Mouse (Mus musculus) MEL (cell line): Measurements from ENCODE around the gene Lin52. TPM values are rescaled to one million over a fixed set of nuclear protein-coding genes. Genes with fewer than 3 reads are reported as not detected.

Source experiments
- DNase-seq: peaks from one replicate; pipeline ENCODE4 v3.0.0; 2011; ENCODE audit warnings: low read depth, low spot score
- H3K27ac ChIP-seq: 2 replicates; pipeline ENCODE4 v1.5.1; 2012; ENCODE audit warnings: low read depth, mild to moderate bottlenecking, control low read depth, low read length, moderate library complexity; ENCODE audit not compliant: control insufficient read depth
- H3K27me3 ChIP-seq, 2 experiments: fragments of 150-350 bp in 1 of 2; sonication (generic) in 1 of 2; 2 replicates each; pipeline ENCODE4 v1.6.1; 2012; ENCODE audit warnings: low read length in 2 of 2, mild to moderate bottlenecking in 2 of 2, improper control_type of control experiment in 1 of 2, moderate library complexity in 1 of 2; ENCODE audit not compliant: insufficient read depth in 2 of 2, control insufficient read depth in 1 of 2
- H3K36me3 ChIP-seq, 2 experiments: 2 replicates each; pipeline ENCODE4 v1.6.1; 2012 to 2014; ENCODE audit warnings: low read length in 2 of 2, improper control_type of control experiment in 1 of 2, inconsistent platforms in 1 of 2, mild to moderate bottlenecking in 1 of 2; ENCODE audit not compliant: insufficient read depth in 2 of 2, control insufficient read depth in 1 of 2
- H3K4me1 ChIP-seq, 2 experiments: fragments of 150-350 bp in 1 of 2; sonication (generic) in 1 of 2; 2 replicates each; pipeline ENCODE4 v1.6.1; 2012; ENCODE audit warnings: low read length in 2 of 2, improper control_type of control experiment in 1 of 2, mild to moderate bottlenecking in 1 of 2; ENCODE audit not compliant: insufficient read depth in 2 of 2, control insufficient read depth in 1 of 2
- H3K4me3 ChIP-seq, 2 experiments: fragments of 150-350 bp in 1 of 2; sonication (generic) in 1 of 2; 2 replicates each; pipeline ENCODE4 v1.5.1; 2012; ENCODE audit warnings: low read depth in 2 of 2, low read length in 2 of 2, mild to moderate bottlenecking in 2 of 2, moderate library complexity in 2 of 2, control low read depth in 1 of 2, improper control_type of control experiment in 1 of 2; ENCODE audit not compliant: control insufficient read depth in 1 of 2, insufficient read depth in 1 of 2
- H3K79me2 ChIP-seq: 2 replicates; pipeline ENCODE4 v1.6.1; 2012; ENCODE audit warnings: mild to moderate bottlenecking, low read length, moderate library complexity; ENCODE audit not compliant: control insufficient read depth, poor library complexity, insufficient read depth
- H3K9ac ChIP-seq: 2 replicates; pipeline ENCODE4 v1.6.1; 2012; ENCODE audit warnings: low read depth, mild to moderate bottlenecking, control low read depth, low read length, moderate library complexity; ENCODE audit not compliant: control insufficient read depth, poor library complexity, severe bottlenecking
- H3K9me3 ChIP-seq: fragments of 150-350 bp; sonication (generic); replicated peaks from 2 replicates; pipeline ENCODE4 v1.6.1; 2012; ENCODE audit warnings: mild to moderate bottlenecking, low read length, improper control_type of control experiment, moderate library complexity; ENCODE audit not compliant: insufficient read depth
- BHLHE40 ChIP-seq: IDR thresholded peaks from 2 replicates; pipeline ENCODE4 v1.6.1; 2012; ENCODE audit warnings: low read depth, mild to moderate bottlenecking, inconsistent platforms, low read length, improper control_type of control experiment, borderline replicate concordance
- CHD1 ChIP-seq: IDR thresholded peaks from 2 replicates; pipeline ENCODE4 v1.6.1; 2012; ENCODE audit warnings: low read depth, mild to moderate bottlenecking, inconsistent platforms, low read length, improper control_type of control experiment
- E2F4 ChIP-seq: IDR thresholded peaks from 2 replicates; pipeline ENCODE4 v1.6.1; 2011; ENCODE audit warnings: low read depth, low read length, improper control_type of control experiment, borderline replicate concordance
- ELF1 ChIP-seq: IDR thresholded peaks from 2 replicates; pipeline ENCODE4 v1.6.1; 2014; ENCODE audit warnings: low read depth, mild to moderate bottlenecking, inconsistent platforms, low read length, improper control_type of control experiment, moderate library complexity
- EP300 ChIP-seq, 2 experiments: IDR thresholded peaks; 2 replicates each; pipeline ENCODE4 v1.6.1; 2011; ENCODE audit warnings: improper control_type of control experiment in 2 of 2, low read length in 2 of 2, low read depth in 1 of 2, mild to moderate bottlenecking in 1 of 2
- GABPA ChIP-seq: IDR thresholded peaks from 2 replicates; pipeline ENCODE4 v1.6.1; 2012; ENCODE audit warnings: low read depth, mild to moderate bottlenecking, inconsistent platforms, low read length, improper control_type of control experiment, moderate library complexity
- GATA1 ChIP-seq: IDR thresholded peaks from 2 replicates; pipeline ENCODE4 v1.6.1; 2011; ENCODE audit warnings: low read depth, low read length, improper control_type of control experiment
- MAFK ChIP-seq: IDR thresholded peaks from 2 replicates; pipeline ENCODE4 v1.6.1; 2011; ENCODE audit warnings: low read depth, mild to moderate bottlenecking, low read length, improper control_type of control experiment, borderline replicate concordance
- MAX ChIP-seq: IDR thresholded peaks from 2 replicates; pipeline ENCODE4 v1.6.1; 2011; ENCODE audit warnings: low read length, improper control_type of control experiment
- MAZ ChIP-seq: IDR thresholded peaks from 2 replicates; pipeline ENCODE4 v1.6.1; 2012; ENCODE audit warnings: low read depth, mild to moderate bottlenecking, inconsistent platforms, low read length, improper control_type of control experiment
- MEF2A ChIP-seq: IDR thresholded peaks from 2 replicates; pipeline ENCODE4 v1.6.1; 2014; ENCODE audit warnings: low read depth, mild to moderate bottlenecking, inconsistent platforms, low read length, improper control_type of control experiment; ENCODE audit not compliant: poor library complexity, insufficient replicate concordance, severe bottlenecking; ENCODE audit errors: extremely low read depth
- MXI1 ChIP-seq: IDR thresholded peaks from 2 replicates; pipeline ENCODE4 v1.6.1; 2011; ENCODE audit warnings: mild to moderate bottlenecking, low read depth, low read length, improper control_type of control experiment
- MYC ChIP-seq: IDR thresholded peaks from 2 replicates; pipeline ENCODE4 v1.6.1; 2011; ENCODE audit warnings: low read depth, mild to moderate bottlenecking, low read length, improper control_type of control experiment, moderate library complexity
- NELFE ChIP-seq: IDR thresholded peaks from 2 replicates; pipeline ENCODE4 v1.6.1; 2011; ENCODE audit warnings: low read depth, low read length, improper control_type of control experiment
- NRF1 ChIP-seq: IDR thresholded peaks from 2 replicates; pipeline ENCODE4 v1.6.1; 2014; ENCODE audit warnings: low read depth, mild to moderate bottlenecking, inconsistent platforms, low read length, improper control_type of control experiment, moderate library complexity; ENCODE audit not compliant: poor library complexity, insufficient read depth, severe bottlenecking
- POLR2A ChIP-seq, 2 experiments: IDR thresholded peaks; 2 replicates each; pipeline ENCODE4 v1.6.1; 2011 to 2012; ENCODE audit warnings: low read length in 2 of 2, mild to moderate bottlenecking in 2 of 2, control low read depth in 1 of 2, improper control_type of control experiment in 1 of 2, low read depth in 1 of 2, moderate library complexity in 1 of 2; ENCODE audit not compliant: control insufficient read depth in 1 of 2, insufficient read depth in 1 of 2, poor library complexity in 1 of 2
- RAD21 ChIP-seq: IDR thresholded peaks from 2 replicates; pipeline ENCODE4 v1.6.1; 2011; ENCODE audit warnings: mild to moderate bottlenecking, low read depth, low read length, improper control_type of control experiment
- USF1 ChIP-seq: IDR thresholded peaks from 2 replicates; pipeline ENCODE4 v1.6.1; 2014; ENCODE audit warnings: low read depth, mild to moderate bottlenecking, inconsistent platforms, low read length, improper control_type of control experiment, moderate library complexity
- USF2 ChIP-seq, 2 experiments: IDR thresholded peaks; 2 replicates each; pipeline ENCODE4 v1.6.1; 2011 to 2012; ENCODE audit warnings: improper control_type of control experiment in 2 of 2, low read length in 2 of 2, borderline replicate concordance in 1 of 2, inconsistent platforms in 1 of 2, low read depth in 1 of 2, mild to moderate bottlenecking in 1 of 2; ENCODE audit not compliant: insufficient read depth in 1 of 2
- ZMIZ1 ChIP-seq: IDR thresholded peaks from 2 replicates; pipeline ENCODE4 v1.6.1; 2012; ENCODE audit warnings: low read depth, mild to moderate bottlenecking, inconsistent platforms, low read length, improper control_type of control experiment, moderate library complexity
- polyA plus RNA-seq, 2 experiments: library from polyadenylated mRNA; stranded (reverse) in 1 of 2; unstranded in 1 of 2; fragments of >175 nt in 1 of 2; fragments of >200 nt in 1 of 2; gene quantifications; 2 replicates each; pipeline versions ENCODE4 v1.2.1 to v1.2.4; 2012; ENCODE audit warnings: low replicate concordance in 2 of 2, low read depth in 1 of 2; ENCODE audit not compliant: insufficient read length in 2 of 2, insufficient read depth in 1 of 2, missing spikeins in 1 of 2
- total RNA-seq: library from RNA; depleted of rRNA; stranded (reverse); fragments of 300-350 nt; gene quantifications from 2 replicates; pipeline ENCODE4 v1.2.3, GENCODE M21; 2012

Lin52 gene
- total and polyA plus RNA-seq, 3 experiments, result 6.7 to 7.7 TPM; not detected in 1

DNA sequence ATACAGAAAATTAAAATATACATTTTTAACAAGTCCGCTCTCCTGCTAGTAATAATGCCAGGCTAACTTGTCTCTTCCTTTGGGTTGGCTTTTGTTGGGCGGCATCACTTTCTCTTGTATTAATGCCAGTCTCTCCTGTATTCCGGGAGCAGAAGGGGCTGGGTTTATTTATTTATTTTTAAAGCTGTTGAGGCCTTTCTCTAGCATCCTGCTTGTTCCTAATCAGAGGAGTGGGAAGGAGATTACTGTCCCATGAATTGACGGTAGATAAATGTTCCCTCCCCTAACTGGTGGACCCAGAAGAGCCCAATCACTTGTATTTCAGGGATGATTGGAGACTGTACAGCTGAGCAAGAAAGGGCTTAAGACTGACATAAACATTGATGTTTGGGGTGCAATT lies 50.1 kb downstream of the Lin52 start:
- H3K79me2 ChIP-seq, result no peaks in the 10 kb centered on the region
- H3K27ac ChIP-seq, result no peak overlapping the region
- H3K27me3 ChIP-seq, result no peaks in the 10 kb centered on the region
- H3K4me1 ChIP-seq, result peaks cover 0 to 3% of the 10 kb centered on the region in 2 experiments; a peak in 3 of 4 replicates
- no peaks in the 10 kb centered on the region for H3K9me3 ChIP-seq
- no peak overlapping the region for H3K9ac ChIP-seq
- peaks cover 0 to 3% of the 10 kb centered on the region in 2 experiments; a peak in 1 of 4 replicates for H3K36me3 ChIP-seq
- no peak overlapping the region for H3K4me3 ChIP-seq
- no peak for DNase-seq
- TF ChIP-seq MAZ, result no peak

DNA sequence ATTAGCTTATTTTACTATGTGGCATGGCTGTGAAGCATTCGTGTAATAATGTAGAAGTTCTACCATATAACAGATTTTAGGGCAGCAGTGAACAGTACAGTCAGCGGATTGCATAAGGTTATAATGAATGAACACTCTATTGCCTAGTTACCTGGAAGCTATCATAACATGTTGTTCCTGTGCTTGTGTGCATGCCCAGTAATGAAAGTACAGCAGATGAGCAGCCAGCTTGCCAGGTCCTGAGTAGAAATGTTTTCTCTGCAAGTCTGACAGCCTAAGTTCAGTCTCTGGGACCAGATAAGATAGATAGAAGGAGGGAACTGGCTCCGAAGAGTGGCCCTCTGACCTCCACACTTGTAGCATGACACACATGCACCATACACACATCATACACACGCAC lies 55.6 kb downstream of the Lin52 start:
- H3K4me1 ChIP-seq, result no peaks in the 10 kb centered on the region
- no peaks in the 10 kb centered on the region for H3K9me3 ChIP-seq
- no peak for TF ChIP-seq EP300 (IDR thresholded peaks at IDR 0.05; ENCODE audit: low read depth in 1 of 2, low read length in 2 of 2)
- no peak for TF ChIP-seq GABPA
- TF ChIP-seq CHD1, result no peak
- no peak for TF ChIP-seq ELF1
- no peak for TF ChIP-seq MAFK
- no peak for TF ChIP-seq BHLHE40
- TF ChIP-seq RAD21, result no peak
- TF ChIP-seq USF2 (IDR thresholded peaks at IDR 0.05; ENCODE audit: borderline replicate concordance in 1 of 2, insufficient read depth in 1 of 2, low read depth in 1 of 2, low read length in 2 of 2), result no peak
- no peaks in the 10 kb centered on the region for H3K79me2 ChIP-seq
- no peaks in the 10 kb centered on the region for H3K36me3 ChIP-seq
- H3K27me3 ChIP-seq, result no peaks in the 10 kb centered on the region
- DNase-seq, result no peak
- H3K27ac ChIP-seq, result no peak overlapping the region
- no peak overlapping the region for H3K4me3 ChIP-seq
- H3K9ac ChIP-seq, result no peak overlapping the region

GRCm38 (mm10) chr12:84512016-84512415 lies 60.8 kb downstream of the Lin52 start:
- TF ChIP-seq MAFK, result no peak
- TF ChIP-seq BHLHE40, result no peak
- TF ChIP-seq MAX, result no peak
- no peak for TF ChIP-seq E2F4
- no peak for TF ChIP-seq MXI1
- no peak for TF ChIP-seq NELFE
- no peak for TF ChIP-seq NRF1
- TF ChIP-seq MEF2A, result no peak
- TF ChIP-seq ELF1, result no peak
- no peak for TF ChIP-seq USF1
- no peak for TF ChIP-seq POLR2A (IDR thresholded peaks at IDR 0.05; ENCODE audit: control insufficient read depth in 1 of 2, insufficient read depth in 1 of 2, low read depth in 1 of 2, low read length in 2 of 2, poor library complexity in 1 of 2)
- TF ChIP-seq CHD1, result no peak
- TF ChIP-seq GATA1, result no peak
- no peak for TF ChIP-seq USF2 (IDR thresholded peaks at IDR 0.05; ENCODE audit: borderline replicate concordance in 1 of 2, insufficient read depth in 1 of 2, low read depth in 1 of 2, low read length in 2 of 2)
- no peak for TF ChIP-seq ZMIZ1
- TF ChIP-seq MYC, result no peak
- TF ChIP-seq, all 39 proteins: peak for 0
- Histone ChIP-seq H3K4me3 (no peak overlapping the region), H3K36me3 (no peaks in the 10 kb centered on the region), H3K27ac (no peak overlapping the region), H3K9me3 (no peaks in the 10 kb centered on the region), H3K4me1 (no peaks in the 10 kb centered on the region), H3K9ac (no peak overlapping the region), H3K79me2 (no peaks in the 10 kb centered on the region), H3K27me3 (no peaks in the 10 kb centered on the region)
- DNase-seq, result no peak
